Mouse (Mus musculus): ENCODE measurements around the gene Brca2.

GRCm38 (mm10) chr5:150611136-150611535, 88.7 kb downstream of the Brca2 start:
- no peak for TF ChIP-seq CTCF (IDR thresholded peaks at IDR 0.05; ENCODE audit: control insufficient read depth, insufficient read depth, insufficient read length)
- TF ChIP-seq MYOG (IDR thresholded peaks at IDR 0.05; ENCODE audit: control insufficient read depth, extremely low read depth, insufficient read length) = no peak
- no peak for TF ChIP-seq CEBPB (IDR thresholded peaks at IDR 0.05; ENCODE audit: low read depth)
- no peak for TF ChIP-seq MAX (IDR thresholded peaks at IDR 0.05)
- no peak for TF ChIP-seq USF1 (IDR thresholded peaks at IDR 0.05; ENCODE audit: low read depth)
- no peak for TF ChIP-seq MYOD1 (IDR thresholded peaks at IDR 0.05; ENCODE audit: control insufficient read depth, insufficient read length, low read depth)
- TF ChIP-seq FOSL1 (IDR thresholded peaks at IDR 0.05; ENCODE audit: insufficient read depth, low read length, poor library complexity, severe bottlenecking) = no peak
